Mouse (Mus musculus): ENCODE measurements around the gene Epb41l1.

DNA sequence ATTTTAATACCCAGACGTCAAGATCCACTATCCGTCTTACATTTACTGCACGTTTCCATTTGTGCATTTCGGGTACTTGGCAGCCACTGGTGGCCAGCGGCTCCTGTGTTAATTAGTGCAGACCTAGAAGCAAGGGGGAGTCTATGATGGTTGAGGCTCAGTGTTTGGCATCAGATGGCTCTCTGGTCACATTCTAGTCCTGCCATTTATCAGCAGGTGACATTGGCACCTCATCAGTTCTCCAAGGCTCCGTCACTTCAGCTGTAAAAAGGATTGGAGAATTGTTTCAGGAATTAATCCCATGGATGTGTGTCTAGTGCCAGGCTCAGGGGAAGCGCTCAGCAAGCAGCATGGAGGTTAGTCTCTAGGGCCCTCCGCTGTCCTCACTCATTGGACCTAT, 51.6 kb downstream of the Epb41l1 start:
- TF ChIP-seq CTCF (IDR thresholded peaks at IDR 0.05; ENCODE audit: control insufficient read depth, insufficient read depth, insufficient replicate concordance, low read depth, low read length) (no peak), POLR2A (IDR thresholded peaks at IDR 0.05; ENCODE audit: control insufficient read depth, low read depth, low read length) (no peak)
